Mouse (Mus musculus) liver, postnatal 0 days (tissue): ENCODE data around the gene Ermap.

Experiments used
- CTCF ChIP-seq: sonication (generic); IDR thresholded peaks from 2 replicates; pipeline ENCODE4 v1.5.1; 2016; ENCODE audit warnings: antibody characterized with exemption, low read depth
- EP300 ChIP-seq: IDR thresholded peaks from 2 replicates; pipeline ENCODE4 v1.6.1; 2016; ENCODE audit warnings: antibody characterized with exemption, low read depth, mild to moderate bottlenecking

DNA sequence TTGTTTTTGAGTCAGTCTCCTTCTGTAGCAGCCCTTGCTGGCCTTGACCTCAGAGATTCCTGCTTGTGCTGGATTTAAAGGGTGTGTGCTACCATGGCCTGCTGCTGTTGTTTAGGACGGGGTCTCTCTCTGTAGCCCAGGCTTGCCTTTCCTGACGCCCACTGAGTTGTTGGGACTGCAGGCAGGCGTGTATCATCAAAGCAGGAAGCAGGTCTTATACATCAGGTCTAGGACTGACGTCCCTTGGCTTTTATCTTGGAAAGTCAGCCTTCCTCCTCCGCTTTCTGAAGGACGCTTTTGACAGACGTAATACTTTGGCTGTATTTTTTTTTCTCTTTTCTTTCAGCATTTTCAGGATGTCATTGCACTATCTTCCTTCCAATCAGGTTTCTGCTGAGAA lies 23.9 kb downstream of the Ermap start:
- peak; percentile 17; the same call in 1 of the 2 replicates for TF ChIP-seq EP300
- no peak for TF ChIP-seq CTCF
